Mouse (Mus musculus): ENCODE measurements around the gene Wdfy3. TPM values are rescaled to one million over a fixed set of nuclear protein-coding genes. Genes with fewer than 3 reads are reported as not detected.

Wdfy3 gene
- polyA plus RNA-seq, 1 experiment = not detected

- no peak overlapping the region for H3K4me3 ChIP-seq (ENCODE audit: insufficient read depth, low read depth, low read length)
Observed at GRCm38 (mm10) chr5:101819844-101820243, 249.9 kb downstream of the Wdfy3 start.

DNA sequence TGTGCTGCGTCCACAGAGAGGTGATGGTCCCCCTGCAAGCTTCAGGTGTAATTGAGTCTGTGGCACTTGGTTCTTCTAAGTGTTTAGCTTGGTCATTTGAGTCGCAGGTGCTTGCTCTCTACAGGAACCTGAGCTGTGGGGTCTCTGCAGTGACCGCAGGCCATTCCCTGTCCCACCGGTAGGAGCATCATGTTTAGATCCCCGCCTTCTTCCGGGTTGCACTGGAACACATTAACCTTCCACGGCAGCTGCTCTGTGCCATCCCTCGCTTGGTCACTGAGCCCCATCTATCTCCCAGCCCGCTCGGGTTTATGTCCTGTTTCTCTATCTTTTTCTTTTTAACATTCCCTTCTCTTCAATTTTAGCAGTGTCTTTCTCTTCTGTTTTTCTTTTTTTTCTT lies 250.5 kb downstream of the Wdfy3 start:
- Histone ChIP-seq H3K27ac (ENCODE audit: insufficient read depth, low read depth, low read length) (no peak overlapping the region), H3K4me3 (ENCODE audit: insufficient read depth, low read depth, low read length) (no peak overlapping the region), H3K4me1 (ENCODE audit: control insufficient read depth, insufficient read depth, low read length) (peaks cover 39% of the 10 kb centered on the region)
- WGBS = 74% methylated on average over 10 of the region's 10 CpGs
- TF ChIP-seq CTCF (IDR thresholded peaks at IDR 0.05; ENCODE audit: insufficient read depth, low read depth, low read length) = no peak
- TF ChIP-seq POLR2A (IDR thresholded peaks at IDR 0.05; ENCODE audit: insufficient read depth, low read depth, low read length) = no peak

More at GRCm38 (mm10) chr5:101819844-101820243, 249.9 kb downstream of the Wdfy3 start:
- TF ChIP-seq POLR2A (IDR thresholded peaks at IDR 0.05; ENCODE audit: insufficient read depth, low read depth, low read length) = no peak
- no peak for TF ChIP-seq CTCF (IDR thresholded peaks at IDR 0.05; ENCODE audit: insufficient read depth, low read depth, low read length)
- Histone ChIP-seq H3K4me1 (ENCODE audit: control insufficient read depth, insufficient read depth, low read length) (peaks cover 41% of the 10 kb centered on the region), H3K27ac (ENCODE audit: insufficient read depth, low read depth, low read length) (no peak overlapping the region)
- 46% methylated on average over 7 of the region's 7 CpGs for WGBS

GRCm38 (mm10) chr5:101816822-101817221 lies 252.9 kb downstream of the Wdfy3 start:
- TF ChIP-seq POLR2A (IDR thresholded peaks at IDR 0.05; ENCODE audit: insufficient read depth, low read depth, low read length) = no peak
- TF ChIP-seq CTCF (IDR thresholded peaks at IDR 0.05; ENCODE audit: insufficient read depth, low read depth, low read length) = no peak
- H3K4me3 ChIP-seq (ENCODE audit: insufficient read depth, low read depth, low read length) = no peak overlapping the region
- peaks cover 29% of the 10 kb centered on the region for H3K4me1 ChIP-seq (ENCODE audit: control insufficient read depth, insufficient read depth, low read length)
- WGBS = 51% methylated on average over 7 of the region's 7 CpGs
- peak overlapping the region; percentile 25; the same call in 1 of the 2 replicates for H3K27ac ChIP-seq (ENCODE audit: insufficient read depth, low read depth, low read length)

DNA sequence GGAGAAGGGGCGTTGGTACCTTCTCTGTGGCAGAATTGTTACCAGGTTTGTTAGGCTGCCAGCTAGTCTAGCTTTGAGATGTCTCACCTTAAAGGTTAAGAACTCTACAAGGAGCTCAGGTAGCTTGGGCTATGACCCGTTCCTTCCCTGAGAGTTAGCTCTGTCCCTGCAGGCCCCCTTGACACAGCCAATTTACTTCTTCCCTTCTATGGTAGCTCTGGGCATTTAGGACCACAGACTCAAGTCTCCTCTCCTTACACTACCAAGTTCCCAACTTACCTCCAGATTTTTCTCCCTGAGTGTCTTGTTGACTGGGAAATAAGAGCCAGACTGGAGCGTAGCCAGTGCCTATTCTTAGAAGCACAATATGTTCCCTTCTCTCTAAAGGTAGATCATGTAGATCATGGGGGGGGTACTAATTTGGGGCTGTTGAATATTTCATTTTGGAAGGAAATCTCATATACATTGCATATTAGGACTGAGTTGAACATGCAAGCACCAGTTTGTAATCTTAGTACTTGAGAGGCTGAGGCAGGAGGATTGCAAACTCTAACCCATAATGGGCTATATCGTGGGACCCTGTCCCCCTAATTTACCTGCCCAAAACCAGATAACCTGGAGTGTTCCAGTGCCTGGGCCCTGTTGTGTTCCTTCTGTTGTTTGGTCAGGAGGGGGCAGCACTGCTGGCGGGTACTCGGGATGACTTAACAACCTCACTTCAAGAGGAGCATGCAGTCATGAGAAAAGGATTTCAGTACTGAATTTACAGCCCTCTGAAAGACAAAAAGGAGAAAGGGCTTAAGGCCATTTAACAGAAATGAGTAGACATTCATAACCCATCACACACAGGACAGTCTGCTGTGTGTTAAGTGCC lies 258.2 kb downstream of the Wdfy3 start:
- TF ChIP-seq CTCF (IDR thresholded peaks at IDR 0.05; ENCODE audit: insufficient read depth, low read depth, low read length) = no peak
- TF ChIP-seq POLR2A (IDR thresholded peaks at IDR 0.05; ENCODE audit: insufficient read depth, low read depth, low read length) = no peak
- Histone ChIP-seq H3K4me3 (ENCODE audit: insufficient read depth, low read depth, low read length) (no peak overlapping the region), H3K27ac (ENCODE audit: insufficient read depth, low read depth, low read length) (no peak overlapping the region), H3K4me1 (ENCODE audit: control insufficient read depth, insufficient read depth, low read length) (peaks cover 12% of the 10 kb centered on the region)
- WGBS = 91% methylated on average over 6 of the region's 6 CpGs

DNA sequence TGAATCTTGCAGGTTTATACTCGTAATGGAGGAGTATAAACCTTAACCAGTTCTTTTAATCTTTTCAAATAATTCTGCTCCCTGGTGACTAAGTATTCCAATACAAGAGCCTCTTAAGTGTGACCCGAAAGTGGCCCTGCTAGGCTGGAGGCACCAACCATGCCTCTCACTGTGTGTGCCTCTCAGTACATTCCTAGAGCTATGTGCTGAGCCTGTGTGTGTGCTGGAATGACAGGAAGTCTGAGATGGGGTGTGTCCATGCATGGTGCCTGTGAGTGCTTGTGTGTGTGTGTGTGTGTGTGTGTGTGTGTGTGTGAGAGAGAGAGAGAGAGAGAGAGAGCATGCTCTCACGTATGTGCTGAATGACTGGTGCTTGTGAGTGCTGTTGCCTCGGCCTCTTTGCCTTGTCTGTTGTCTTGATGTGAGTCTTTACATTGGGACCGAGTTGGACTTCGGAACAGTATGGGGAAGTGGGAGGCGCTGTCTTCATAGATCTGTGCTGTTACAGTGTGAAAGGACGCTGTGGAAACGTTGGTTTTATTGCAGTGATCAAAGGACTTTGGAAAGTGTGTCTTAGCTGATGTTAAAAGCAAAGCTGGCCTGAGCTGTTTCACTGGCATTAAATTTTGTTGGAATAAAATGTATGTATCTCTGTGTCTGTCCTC lies 267.2 kb downstream of the Wdfy3 start:
- TF ChIP-seq CTCF (IDR thresholded peaks at IDR 0.05; ENCODE audit: insufficient read depth, low read depth, low read length) (no peak), POLR2A (IDR thresholded peaks at IDR 0.05; ENCODE audit: insufficient read depth, low read depth, low read length) (no peak)
- 85% methylated on average over 9 of the region's 9 CpGs for WGBS
- H3K27ac ChIP-seq (ENCODE audit: insufficient read depth, low read depth, low read length) = no peak overlapping the region
- H3K4me1 ChIP-seq (ENCODE audit: control insufficient read depth, insufficient read depth, low read length) = no peaks in the 10 kb centered on the region; the same call in 1 of the 2 replicates
- no peak overlapping the region for H3K4me3 ChIP-seq (ENCODE audit: insufficient read depth, low read depth, low read length)

- Histone ChIP-seq H3K4me3 (ENCODE audit: insufficient read depth, low read depth, low read length) (no peak overlapping the region), H3K27ac (ENCODE audit: insufficient read depth, low read depth, low read length) (no peak overlapping the region), H3K4me1 (ENCODE audit: control insufficient read depth, insufficient read depth, low read length) (no peaks in the 10 kb centered on the region; the same call in 1 of the 2 replicates)
- TF ChIP-seq POLR2A (IDR thresholded peaks at IDR 0.05; ENCODE audit: insufficient read depth, low read depth, low read length) (no peak), CTCF (IDR thresholded peaks at IDR 0.05; ENCODE audit: insufficient read depth, low read depth, low read length) (no peak)
- 70% methylated on average over 2 of the region's 2 CpGs for WGBS
Observed at GRCm38 (mm10) chr5:101801891-101802290, 267.8 kb downstream of the Wdfy3 start.

- Histone ChIP-seq H3K4me1 (ENCODE audit: control insufficient read depth, insufficient read depth, low read length) (peaks cover 18% of the 10 kb centered on the region), H3K4me3 (ENCODE audit: insufficient read depth, low read depth, low read length) (no peak overlapping the region), H3K27ac (ENCODE audit: insufficient read depth, low read depth, low read length) (peak overlapping the region; percentile 48)
- TF ChIP-seq POLR2A (IDR thresholded peaks at IDR 0.05; ENCODE audit: insufficient read depth, low read depth, low read length) = no peak
- no peak for TF ChIP-seq CTCF (IDR thresholded peaks at IDR 0.05; ENCODE audit: insufficient read depth, low read depth, low read length)
- 59% methylated on average over 4 of the region's 4 CpGs for WGBS
Observed at GRCm38 (mm10) chr5:101792665-101793064, 277.1 kb downstream of the Wdfy3 start.

GRCm38 (mm10) chr5:101790560-101790959 lies 279.2 kb downstream of the Wdfy3 start:
- 68% methylated on average over 5 of the region's 5 CpGs for WGBS
- H3K4me1 ChIP-seq (ENCODE audit: control insufficient read depth, insufficient read depth, low read length) = peaks cover 18% of the 10 kb centered on the region
- no peak overlapping the region for H3K27ac ChIP-seq (ENCODE audit: insufficient read depth, low read depth, low read length)
- H3K4me3 ChIP-seq (ENCODE audit: insufficient read depth, low read depth, low read length) = no peak overlapping the region
- TF ChIP-seq CTCF (IDR thresholded peaks at IDR 0.05; ENCODE audit: insufficient read depth, low read depth, low read length) = no peak
- no peak for TF ChIP-seq POLR2A (IDR thresholded peaks at IDR 0.05; ENCODE audit: insufficient read depth, low read depth, low read length)

DNA sequence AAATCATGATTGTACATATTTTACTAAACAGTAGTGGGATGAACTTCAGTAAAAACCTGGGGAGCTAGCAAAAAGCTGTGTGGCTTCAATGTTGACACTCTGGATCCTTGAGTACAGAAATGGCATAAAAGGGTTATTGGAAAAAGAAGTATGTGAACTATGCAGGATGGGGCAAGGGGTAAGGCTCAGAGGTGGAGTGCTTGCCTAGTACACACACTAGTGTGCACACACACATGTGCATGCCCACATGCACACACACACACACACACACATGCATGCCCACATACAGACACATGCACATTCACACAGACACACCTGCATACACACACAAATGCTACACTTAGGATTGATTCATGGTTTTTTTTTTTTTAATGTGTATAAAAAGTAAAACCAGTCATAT lies 280.0 kb downstream of the Wdfy3 start:
- peaks cover 20% of the 10 kb centered on the region for H3K4me1 ChIP-seq (ENCODE audit: control insufficient read depth, insufficient read depth, low read length)
- no peak for TF ChIP-seq CTCF (IDR thresholded peaks at IDR 0.05; ENCODE audit: insufficient read depth, low read depth, low read length)
- TF ChIP-seq POLR2A (IDR thresholded peaks at IDR 0.05; ENCODE audit: insufficient read depth, low read depth, low read length) = no peak
- no peak overlapping the region for H3K27ac ChIP-seq (ENCODE audit: insufficient read depth, low read depth, low read length)
- no peak overlapping the region for H3K4me3 ChIP-seq (ENCODE audit: insufficient read depth, low read depth, low read length)

All from olfactory bulb, adult 2 months (tissue).